Mouse (Mus musculus) kidney, adult 2 months (tissue): ENCODE measurements around the gene Fnip1.

Source experiments
- CTCF ChIP-seq: fragments of 200-500 bp; conservative IDR thresholded peaks from 2 replicates; pipeline ENCODE4 v1.5.1; 2011; ENCODE audit warnings: low read depth, mild to moderate bottlenecking, control low read depth, low read length, moderate library complexity, mixed read lengths; ENCODE audit not compliant: insufficient read depth, insufficient read length
- POLR2A ChIP-seq: fragments of 200-500 bp; IDR thresholded peaks from one replicate; pipeline ENCODE4 v1.6.1; 2011; ENCODE audit warnings: low read depth, low read length, control low read depth

DNA sequence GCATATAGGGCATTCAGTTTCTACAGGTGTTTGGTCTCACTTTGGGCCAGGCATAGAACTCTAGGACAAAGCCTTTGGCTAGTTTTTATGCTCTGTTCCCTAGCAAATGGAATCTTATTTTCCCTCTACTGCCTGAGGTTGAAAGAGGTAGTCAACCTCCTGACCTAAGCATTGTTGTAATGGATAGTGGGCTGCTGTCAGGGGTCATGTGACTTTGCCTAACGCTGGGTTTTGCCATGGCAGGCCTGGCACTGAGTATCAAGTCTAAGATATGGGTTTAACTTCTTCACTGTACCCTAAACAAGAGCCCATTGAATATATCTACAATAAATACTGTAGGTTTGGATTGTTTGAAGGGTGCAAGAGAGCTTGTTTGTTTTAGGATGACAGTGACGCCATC lies 101.0 kb downstream of the Fnip1 start:
- no peak for TF ChIP-seq CTCF
- no peak for TF ChIP-seq POLR2A
